Mouse (Mus musculus): ENCODE measurements around the gene Gpx4.
"Not testable (repeated sequence)": the region's sequence is repeated elsewhere in the genome, so short reads cannot be mapped to it uniquely, and the experiment has no call there.

Gpx4 gene

DNA sequence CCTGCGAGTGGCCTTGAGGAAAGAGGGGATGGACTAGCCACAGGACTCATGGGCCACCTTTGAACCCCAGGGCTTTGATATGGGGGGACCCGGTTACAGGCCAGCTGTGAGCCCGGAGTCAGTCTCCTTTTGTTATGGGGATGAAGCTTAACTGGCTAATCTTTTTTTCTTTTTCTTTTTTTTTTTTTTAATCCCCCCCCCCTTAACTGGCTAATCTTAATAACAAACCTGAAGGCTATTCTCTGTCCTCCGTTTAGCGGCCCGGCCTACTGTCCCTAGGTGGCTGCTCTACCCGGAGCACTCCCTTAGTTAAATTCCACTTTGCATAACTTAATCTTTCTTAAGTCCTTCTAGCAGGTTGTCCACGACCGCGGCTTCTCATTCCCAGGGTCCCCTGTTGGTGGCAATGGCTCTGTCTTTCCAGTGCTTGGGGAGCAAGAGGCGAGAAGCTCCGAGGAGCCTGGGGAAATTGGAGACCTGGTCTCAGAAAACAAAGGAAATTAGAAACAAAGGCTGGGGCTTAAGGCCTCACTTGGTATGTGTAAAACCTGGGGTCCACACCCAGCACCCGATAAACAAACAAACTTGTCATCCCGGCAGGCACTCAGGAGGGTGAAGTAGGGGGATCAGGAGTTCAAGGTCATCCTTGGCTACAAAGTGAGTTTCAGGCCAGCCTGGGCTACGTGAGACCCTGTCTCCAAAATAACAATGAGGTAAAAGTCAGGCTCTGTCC is 4.1 kb downstream of the Gpx4 start:
- DNase-seq (ENCODE audit: low spot score) = no peak

DNA sequence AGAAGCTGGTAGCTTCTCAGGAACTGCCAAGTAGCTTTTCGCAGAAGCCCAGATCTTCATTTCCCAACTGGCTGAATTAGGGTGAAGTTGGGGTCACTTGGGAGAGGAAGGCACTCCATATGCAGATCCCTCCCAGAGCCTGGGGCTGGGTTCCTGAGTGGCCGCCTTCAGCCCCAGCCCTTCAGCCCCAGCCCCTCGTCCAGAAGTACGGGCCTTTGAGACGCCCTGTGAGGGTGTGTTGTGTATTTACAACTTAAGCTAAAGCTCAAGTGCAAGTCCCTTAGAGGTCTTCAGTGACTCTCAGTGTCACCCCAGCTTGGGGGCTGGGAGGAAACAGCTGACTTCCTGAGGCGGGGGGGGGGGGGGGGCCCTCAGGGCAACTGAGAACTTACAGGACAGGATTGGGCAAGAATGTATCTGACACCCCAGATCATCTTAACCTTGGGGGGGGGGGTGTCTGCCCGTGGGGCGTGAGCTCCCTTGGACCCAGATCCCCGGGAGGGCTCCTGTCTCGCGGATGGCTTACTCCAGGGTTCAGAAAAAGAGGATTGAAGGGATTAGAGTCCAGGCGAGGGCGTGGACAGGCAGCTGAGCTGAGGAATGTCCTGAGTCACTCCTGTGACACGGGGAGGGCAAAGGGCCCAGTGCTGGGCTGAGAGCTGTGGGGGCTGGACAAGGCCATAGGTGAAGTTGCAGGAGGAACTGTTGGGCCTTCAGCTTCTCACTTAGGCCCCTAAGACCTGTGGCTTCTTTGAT is 4.8 kb downstream of the Gpx4 start:
- DNase-seq (ENCODE audit: low spot score) = no peak

DNA sequence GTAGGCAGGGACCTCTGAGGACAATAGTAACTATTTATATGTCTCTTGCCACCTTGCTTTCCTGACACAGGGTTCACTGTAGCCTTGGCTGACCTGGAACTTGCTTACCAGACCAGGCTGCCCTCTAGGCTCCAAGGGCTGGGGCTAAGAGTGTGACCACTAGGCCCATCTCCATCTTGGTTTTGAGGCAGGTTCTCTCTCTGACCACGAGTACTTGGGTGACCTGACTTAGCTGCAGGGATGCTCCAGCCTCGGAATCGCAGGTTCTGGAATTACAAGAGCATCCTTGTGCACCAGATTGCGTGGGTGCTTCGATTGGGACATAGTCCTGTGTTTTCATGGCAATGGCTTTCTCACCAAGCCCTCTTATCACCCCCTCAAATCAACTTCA is 5.4 kb downstream of the Gpx4 start:
- no peak for DNase-seq (ENCODE audit: low spot score)

DNA sequence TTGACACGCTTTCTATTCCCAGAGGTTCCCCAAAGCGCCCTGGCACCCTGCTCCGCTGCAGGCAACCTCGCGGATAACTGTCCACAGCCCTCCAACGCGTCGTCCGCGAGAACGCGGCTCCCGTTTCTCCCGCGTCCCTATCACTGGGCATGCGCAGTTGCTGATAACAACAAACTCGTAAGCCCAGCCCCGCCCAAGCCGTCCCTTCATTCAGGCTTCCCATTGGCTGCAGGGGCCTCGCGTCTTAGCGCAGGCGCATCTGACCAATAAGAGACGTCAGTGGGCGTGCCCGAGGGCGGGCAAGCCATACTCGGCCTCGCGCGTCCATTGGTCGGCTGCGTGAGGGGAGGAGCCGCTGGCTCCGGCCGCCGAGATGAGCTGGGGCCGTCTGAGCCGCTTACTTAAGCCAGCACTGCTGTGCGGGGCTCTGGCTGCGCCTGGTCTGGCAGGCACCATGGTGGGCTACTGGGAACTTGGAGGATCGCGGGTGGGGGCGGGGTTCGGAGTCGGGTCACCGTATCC is 6.4 kb downstream of the Gpx4 start:
- peak; percentile 100 for DNase-seq (ENCODE audit: low spot score)

DNA sequence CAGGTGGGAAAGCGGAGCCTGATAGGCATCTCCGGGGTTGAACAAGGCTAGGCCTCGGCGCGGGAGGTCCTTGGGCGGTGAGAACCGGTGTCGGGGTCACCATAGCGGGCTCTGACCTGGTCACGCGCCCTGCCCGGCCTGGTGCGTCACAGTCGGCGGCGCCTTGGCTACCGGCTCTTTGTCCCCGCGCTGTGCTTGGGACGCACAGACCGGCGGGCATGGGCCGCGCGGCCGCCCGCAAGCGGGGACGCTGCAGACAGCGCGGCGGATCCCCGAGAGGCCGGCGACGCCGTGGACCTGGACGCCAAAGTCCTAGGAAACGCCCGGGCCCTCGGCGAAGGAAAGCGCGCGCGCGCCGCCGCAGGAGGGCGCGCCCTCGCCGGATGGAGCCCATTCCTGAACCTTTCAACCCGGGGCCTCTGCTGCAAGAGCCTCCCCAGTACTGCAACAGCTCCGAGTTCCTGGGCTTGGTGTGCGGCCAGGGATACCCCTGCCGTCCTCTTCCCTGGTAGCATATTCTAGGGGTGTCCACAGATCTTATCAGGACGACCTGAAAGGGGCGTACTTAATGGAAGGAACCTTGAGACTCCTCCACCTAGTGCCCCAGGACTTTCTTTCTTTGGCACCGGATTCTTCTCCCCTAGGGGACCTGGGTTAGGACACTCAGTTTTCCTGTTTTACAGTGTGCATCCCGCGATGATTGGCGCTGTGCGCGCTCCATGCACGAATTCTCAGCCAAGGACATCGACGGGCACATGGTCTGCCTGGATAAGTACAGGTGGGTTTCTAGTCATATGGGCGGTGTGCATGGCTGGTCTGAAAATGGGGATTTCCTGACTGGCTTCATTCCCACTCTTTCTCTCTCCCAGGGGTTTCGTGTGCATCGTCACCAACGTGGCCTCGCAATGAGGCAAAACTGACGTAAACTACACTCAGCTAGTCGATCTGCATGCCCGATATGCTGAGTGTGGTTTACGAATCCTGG is 7.2 kb downstream of the Gpx4 start:
- DNase-seq (ENCODE audit: low spot score) = peak; percentile 79

DNA sequence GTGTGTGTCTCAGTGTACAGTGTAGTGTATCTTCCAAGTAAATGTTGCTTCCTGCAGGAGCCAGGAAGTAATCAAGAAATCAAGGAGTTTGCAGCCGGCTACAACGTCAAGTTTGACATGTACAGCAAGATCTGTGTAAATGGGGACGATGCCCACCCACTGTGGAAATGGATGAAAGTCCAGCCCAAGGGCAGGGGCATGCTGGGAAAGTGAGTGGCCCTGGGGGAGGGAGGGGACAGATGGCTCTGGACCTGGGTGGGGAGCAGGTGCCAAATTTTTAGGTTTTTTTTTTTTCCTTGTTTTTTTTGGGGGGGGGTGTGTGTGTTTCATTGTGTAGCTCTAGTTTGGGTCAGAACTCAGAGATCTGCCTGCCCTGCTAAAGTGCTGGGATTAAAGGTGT is 7.9 kb downstream of the Gpx4 start:
- not testable (repeated sequence) for DNase-seq (ENCODE audit: low spot score)

DNA sequence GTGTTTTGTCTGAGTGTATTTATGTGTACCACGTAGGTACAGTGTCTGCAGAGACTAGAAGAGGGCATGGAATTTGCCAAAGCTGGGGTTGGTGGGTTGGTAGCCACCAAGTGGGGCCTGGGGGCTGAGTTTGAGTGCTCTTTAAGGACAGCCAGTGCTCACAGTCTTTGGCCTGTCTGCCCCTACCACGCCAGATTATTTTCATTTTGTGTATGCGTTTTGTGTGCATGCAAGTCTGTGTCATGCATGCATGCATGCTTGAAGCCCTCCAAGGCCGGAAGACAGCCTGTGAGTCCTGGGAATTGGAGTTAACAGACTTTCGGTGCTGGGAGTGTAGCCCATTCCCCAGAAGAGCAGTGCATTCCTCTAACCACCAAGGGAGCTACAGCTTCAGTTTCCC is 8.4 kb downstream of the Gpx4 start:
- DNase-seq (ENCODE audit: low spot score) = no peak

DNA sequence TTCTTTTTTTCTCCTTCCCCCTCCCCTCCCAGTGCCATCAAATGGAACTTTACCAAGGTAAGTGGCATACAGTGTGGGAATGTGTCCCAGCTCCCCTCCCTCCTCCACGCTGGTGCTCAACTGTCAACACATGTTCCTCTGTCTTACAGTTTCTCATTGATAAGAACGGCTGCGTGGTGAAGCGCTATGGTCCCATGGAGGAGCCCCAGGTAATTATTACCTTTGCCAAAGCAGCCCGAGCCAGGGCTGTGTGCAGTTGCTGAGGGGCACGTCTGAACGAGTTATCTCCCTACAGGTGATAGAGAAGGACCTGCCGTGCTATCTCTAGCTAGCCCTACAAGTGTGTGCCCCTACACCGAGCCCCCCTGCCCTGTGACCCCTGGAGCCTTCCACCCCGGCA is 8.9 kb downstream of the Gpx4 start:
- no peak for DNase-seq (ENCODE audit: low spot score)

DNA sequence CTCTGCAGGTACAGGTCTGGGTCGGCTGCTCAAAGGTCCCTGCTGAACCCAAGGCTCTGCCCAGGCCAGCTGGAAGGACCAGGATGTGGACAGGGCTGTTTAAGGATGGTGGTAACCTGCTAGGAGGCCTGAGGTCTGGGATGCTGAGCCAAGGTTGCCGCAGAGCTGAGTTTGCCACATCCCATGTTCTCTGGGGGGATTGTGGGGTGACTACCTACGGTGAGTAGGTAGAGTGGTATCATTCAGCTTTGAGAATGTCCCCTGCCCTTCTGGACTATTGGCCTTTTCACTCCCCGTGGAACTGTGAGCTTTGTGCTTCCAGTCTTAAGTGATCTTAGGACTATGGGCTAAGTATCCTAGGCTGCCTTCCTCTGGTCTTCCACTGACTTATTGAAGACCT is 9.5 kb downstream of the Gpx4 start:
- no peak for DNase-seq (ENCODE audit: low spot score)

DNA sequence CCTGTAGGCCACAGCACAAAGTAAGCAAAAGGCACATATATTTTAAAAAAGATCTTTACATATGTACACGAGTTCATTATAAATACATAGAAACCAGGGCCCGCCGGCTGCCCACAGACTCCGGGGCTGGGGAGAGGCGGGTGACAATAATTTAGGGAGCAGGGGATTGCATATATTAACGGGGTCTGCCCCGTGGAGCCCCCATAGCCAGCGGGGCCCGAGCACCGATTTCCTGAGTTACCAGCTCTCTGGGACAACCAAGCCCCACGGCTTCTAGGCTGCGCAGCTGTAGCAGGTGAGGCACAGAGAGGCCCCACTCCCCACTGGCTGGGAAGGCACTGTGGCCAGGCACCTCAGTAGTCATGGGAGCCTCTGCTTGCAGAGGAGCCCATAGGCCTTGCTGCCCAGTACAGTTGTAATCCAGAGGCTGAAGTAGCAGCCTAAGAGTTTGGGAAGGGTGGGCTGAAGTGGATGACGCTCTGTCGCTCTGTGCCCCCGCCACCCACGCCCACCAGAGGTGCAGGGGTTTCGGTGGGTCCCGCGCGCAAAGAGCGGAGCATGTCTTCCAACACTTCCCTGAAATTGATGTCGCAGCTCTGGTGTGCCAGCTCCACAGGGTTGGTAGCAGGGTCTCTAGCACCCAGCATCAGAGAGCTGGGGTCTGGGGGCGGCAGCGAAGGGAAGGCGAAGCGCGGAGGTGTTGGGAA is 10.2 kb downstream of the Gpx4 start:
- no peak for DNase-seq (ENCODE audit: low spot score)

DNA sequence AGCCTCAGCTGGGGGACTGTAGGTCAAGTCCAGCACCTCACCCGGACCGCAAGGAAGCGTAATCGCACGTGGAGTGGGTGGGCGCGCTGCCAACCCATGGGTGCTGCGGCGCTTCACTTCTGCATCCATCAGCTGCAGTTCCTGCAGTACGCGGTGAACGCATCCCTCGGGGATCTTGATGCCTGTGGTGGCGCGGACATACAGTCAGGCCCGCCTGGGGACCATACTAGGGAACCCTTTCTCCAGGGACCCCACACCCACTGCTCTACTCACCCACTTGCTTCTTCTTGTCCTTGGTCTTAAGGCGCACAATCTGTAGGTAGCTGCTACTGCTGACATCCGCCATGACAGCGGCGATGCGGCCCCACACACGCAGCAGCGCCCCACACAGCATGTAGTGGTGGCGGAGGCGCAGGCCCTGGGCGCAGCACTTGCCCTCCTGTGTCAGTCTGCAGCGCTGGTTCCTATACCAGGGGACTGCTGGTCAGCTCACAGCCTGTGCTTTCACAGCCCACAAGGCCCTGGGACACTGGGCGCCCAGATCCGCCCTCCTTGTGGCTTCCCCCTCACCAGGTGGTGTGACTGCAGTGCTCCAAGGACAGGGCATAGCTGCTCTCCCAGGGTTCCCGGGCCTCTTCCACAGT is 10.8 kb downstream of the Gpx4 start:
- DNase-seq (ENCODE audit: low spot score) = peak; percentile 73

DNA sequence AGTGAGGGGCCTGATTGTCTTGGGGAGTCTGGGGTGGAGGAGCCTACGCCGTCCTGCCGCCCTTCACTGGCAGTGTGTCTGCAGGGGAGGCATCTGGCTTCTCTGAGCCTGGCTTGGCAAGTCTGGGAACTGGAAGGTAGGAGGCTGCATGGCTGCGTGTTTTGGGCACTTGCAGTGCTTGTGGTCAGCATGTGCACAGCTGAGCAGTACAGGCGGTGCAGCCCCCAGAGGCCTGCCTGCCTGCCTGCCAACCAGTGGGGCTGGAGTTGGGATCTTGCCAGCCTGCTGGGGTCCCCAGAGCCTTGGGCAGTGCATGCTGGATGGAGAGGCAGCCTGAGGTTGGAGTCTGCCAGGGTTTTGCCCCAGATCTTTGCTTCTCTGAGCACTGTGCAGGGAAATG is 16.1 kb downstream of the Gpx4 start:
- DNase-seq (ENCODE audit: low spot score) = peak; percentile 54

DNA sequence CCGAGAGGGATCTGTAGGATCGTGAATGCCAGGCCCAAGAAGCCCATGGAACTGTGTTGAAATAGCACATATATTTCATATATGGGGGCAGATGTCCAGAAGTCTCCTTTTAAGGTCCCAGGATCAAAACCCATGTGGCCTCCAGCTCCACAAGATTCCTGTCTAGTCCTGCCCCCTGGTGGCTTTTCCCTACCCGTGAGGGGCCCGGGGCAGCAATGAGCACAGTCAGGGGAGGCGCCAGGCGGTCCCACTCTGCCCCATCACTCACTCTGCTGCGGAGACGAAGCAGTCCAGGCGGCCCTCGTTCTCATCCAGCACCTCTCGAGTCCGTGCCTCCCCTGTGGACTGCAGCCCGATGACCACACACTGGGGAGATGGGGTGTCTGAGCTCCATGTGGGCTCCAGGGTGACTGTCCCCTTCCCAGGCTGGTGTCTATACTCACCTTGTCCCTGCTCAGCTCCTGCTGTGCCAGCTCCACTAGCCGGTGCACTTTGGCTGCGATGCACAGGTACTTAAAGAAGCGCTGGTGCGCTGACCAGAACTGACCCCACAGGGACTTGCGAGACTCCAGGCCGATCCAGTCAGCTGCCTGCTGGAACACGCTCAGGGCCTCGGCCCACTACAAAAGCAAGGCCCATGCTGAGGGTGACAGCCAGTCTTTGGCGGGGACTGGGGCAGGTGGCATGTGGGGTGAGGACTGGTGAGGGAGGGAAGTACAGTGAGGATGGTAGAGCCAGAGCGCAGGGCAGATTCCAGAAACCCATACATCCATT is 17.1 kb downstream of the Gpx4 start:
- peak; percentile 53 for DNase-seq (ENCODE audit: low spot score)

DNA sequence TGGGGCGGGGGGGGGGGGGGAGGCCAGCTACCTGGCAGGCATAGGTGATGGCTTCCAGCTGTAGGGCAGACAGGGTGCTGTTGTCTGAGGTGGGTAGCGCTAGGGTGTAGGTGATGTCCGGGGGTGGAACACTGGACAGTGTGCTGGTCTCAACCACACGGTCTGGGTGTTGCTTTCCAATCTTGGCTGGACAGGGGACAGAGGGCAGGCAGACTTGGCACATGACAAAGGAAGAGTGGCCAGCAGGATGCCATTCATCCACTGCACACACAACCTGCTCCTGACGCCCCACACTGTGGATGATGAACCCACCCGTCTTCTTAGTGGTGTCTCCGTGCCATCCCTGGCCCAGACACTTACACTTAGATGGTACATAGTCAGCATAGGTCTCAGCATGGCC is 22.3 kb downstream of the Gpx4 start:
- no peak for DNase-seq (ENCODE audit: low spot score)

DNA sequence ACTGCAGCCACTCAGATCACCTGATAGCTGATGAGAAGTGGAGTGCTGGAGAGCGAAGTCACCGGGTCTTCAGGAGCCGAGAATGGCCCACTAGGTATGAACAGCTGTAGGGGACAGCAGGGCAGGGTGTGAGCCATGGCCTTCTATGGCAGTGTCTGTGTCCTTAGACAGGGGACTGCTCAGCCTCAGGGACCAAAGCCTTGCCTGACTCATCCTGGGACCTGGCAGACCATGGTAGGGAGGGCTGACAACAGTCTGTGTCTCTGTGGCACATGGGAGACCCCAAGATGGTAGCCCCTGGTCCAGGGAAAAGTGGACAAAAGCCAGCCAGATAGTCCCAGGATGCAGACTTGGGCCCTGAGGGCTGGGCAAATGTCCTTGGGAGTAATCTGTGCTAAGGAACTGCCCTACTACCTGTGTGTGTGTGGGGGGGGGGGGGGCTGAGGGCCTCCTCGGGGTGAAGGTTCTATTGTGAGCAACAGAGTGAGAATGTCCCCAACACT is 23.0 kb downstream of the Gpx4 start:
- DNase-seq (ENCODE audit: low spot score) = no peak

DNA sequence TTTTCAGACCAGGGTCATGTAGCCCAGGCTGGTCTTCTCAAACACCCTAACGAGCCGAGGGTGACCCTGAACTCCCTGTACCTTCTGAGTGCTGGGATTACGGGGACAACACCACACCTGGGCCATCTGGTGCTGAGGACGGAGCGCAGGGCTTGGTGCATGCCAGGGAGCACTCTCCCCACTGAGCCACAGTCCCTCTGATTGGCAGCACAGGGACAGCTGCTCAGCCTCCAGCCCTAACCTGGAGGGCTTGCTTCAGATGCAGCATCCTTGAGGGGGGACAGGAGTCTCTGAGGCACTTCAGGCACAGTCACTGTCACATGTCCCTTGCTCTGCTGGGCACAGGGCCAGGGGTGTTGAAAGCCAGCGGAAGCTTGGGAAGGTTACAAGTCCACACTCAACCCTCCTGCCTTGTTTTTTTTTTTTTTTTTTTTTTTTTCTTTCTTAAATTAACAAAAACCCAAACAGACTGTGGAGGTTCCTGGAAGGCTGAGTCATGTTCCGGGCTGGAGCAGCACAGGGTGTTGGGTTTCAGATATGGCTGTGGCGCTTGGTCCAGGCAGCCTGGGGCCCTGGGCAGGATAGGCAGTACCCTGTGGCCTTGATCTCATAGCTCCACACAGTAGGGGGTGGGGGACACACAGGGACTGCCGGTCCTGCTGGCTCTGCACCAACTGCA is 24.0 kb downstream of the Gpx4 start:
- DNase-seq (ENCODE audit: low spot score) = peak; percentile 87

DNA sequence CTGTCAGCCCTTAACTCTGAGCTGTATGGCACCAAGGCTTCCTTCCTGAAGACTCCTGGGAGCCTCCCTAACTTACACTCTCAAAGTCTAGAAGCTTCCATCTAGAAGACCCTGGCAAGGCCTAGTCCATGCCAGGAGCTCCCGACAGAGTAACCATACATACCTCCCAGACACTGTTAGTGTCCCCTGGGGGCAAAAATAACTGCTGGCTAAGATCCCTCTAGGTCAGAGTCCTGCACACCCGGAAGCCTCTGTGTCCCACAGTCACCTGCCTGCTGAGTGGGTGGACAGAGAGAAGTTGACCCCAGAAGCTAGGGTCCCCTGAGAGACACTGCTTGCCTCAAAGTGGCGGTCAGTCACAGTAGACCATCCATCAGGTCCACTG is 24.5 kb downstream of the Gpx4 start:
- DNase-seq (ENCODE audit: low spot score) = no peak

DNA sequence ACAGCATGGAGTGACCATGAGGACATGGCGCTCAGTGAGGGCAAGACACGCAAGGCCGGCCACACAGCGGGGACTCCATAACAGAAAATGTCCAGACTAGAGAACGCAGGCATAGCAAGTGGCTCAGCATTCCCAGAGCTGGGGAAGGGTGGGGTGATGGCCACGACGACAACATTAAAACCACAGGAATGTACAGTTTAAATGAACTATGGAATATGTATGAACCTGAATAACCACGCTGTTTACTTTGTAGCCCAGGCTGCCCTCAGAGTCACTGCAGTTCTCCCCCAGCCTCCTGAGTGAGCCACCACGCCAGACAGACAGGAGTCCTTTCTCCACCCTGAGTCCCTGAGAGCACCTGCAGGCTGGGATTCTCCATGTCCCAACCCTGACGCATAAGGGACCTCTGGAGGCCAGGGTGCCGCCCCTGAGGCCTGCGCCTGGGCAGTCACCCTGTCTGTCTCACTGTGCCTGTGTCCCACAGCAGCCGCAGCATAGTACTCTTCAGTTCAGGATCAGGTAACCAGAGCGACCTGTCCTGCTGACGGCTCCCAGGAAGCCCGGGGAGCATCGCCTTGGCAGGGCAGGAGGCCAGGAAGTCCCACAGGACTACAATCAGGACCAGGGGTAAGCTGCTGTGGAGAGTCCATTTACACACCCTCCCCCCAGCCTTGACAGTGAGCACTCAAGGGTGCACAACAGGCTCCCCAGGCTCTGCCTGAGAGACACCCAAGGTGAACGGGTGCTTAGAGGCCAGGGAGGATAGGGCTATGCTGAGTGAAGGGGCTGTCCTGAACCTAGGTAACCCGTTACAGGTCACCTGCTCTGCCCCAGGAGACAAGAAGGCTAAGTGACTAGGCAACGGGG is 25.9 kb downstream of the Gpx4 start:
- no peak for DNase-seq (ENCODE audit: low spot score)

Data from testis, postnatal 10 days (tissue).